In the genomic region with DNA sequence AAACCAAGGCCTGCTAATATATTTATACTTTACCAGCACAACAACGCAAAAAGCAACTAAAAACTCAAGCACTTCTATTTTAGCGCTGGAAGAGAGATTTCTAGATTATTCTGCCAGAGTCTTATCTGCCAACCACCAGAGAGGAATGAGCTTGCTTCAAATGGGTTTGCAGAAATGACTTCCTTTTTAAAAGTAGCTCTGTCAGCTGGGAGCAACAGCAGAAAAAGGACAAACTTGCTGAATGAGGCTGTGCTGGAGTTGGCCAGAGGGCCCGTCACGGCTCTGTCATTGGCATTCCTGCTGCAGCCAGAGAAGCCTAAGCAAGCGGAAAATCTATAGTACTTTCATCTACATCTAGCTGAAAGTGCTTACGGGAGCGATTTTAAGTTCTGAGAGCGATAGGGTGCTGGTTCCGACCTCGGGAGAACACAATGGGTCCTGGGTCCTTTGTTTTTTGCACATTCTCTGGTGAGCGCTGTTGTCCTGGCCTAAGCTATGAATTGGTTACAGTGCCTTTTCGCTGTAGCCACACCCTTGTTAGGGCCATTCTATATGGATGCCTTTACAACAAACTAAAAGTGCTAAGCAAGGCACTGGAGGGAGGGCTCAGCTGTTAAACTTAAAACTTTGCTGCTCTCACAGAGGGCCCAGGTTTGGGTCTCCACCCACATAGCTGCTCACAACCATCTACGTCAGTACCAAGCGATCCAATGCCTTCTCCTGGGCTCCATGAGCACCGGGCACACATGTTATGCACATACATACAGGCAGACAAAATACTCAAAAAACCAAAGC, we compare ENCODE assay signal across 21 mouse cellular contexts. TPM values are rescaled to one million over a fixed set of nuclear protein-coding genes. Genes with fewer than 3 reads are reported as not detected.
DNase-seq lines count a peak whose midpoint lies in the region; ATAC-seq and TF ChIP-seq lines count a peak whose summit lies in the region.
"Had no signal": no experiment of that assay in that cellular context is flagged by ENCODE, and none has a peak within 500 bp of the region (broad histone marks: within the 10 kb centered on the region; RNA-seq: fewer than 3 reads in every experiment).

No protein-coding gene starts in this region.

- peaks cover 4% of the 10 kb centered on the region; the same call in 1 of the 2 replicates for H3K9me3 ChIP-seq in heart, embryonic 13.5 days
- H3K9me3 ChIP-seq in heart, embryonic 11.5 days (replicated peaks; ENCODE audit: control insufficient read depth, low read length), result no peaks in the 10 kb centered on the region
- peaks cover 4% of the 10 kb centered on the region; the same call in 1 of the 2 replicates for H3K9me3 ChIP-seq in E14TG2a.4 (ENCODE audit: low read length)
- H3K9me3 ChIP-seq: forebrain, embryonic 13.5 days; heart, embryonic 15.5 days; hindbrain, embryonic 10.5 days; neural tube, embryonic 13.5 days had no signal

- DNase-seq in layer of hippocampus, adult 18-20 months (ENCODE audit: low spot score in 2 of 2), result no peak
- DNase-seq in c-Kit-positive CD71-positive TER-119-positive erythroid progenitor cells, embryonic 14.5 days (ENCODE audit: low spot score), result no peak
- DNase-seq: adrenal gland, postnatal 10 days; cerebellum, adult 11-12 months; cerebellum, postnatal 25 days; gastrocnemius, postnatal 10 days; spleen, adult 18-20 months; thymus, postnatal 36 days had no signal

- H3K27ac ChIP-seq in heart, embryonic 13.5 days (replicated peaks), result no peak overlapping the region
- no peak overlapping the region for H3K27ac ChIP-seq in heart, embryonic 11.5 days (ENCODE audit: low read depth, low read length)
- H3K27ac ChIP-seq in macrophage, result peak overlapping the region; percentile 53
- H3K27ac ChIP-seq: forebrain, embryonic 13.5 days; heart, embryonic 15.5 days; hindbrain, embryonic 10.5 days; hindbrain, postnatal 0 days; midbrain, embryonic 10.5 days; neural tube, embryonic 13.5 days had no signal

- H3K4me1 ChIP-seq in heart, embryonic 13.5 days, result no peaks in the 10 kb centered on the region; the same call in 1 of the 2 replicates
- no peaks in the 10 kb centered on the region for H3K4me1 ChIP-seq in heart, embryonic 11.5 days (ENCODE audit: control insufficient read depth, insufficient read depth, low read length)
- H3K4me1 ChIP-seq in E14TG2a.4 (replicated peaks; ENCODE audit: low read depth, low read length), result peaks cover 31% of the 10 kb centered on the region
- H3K4me1 ChIP-seq: forebrain, embryonic 13.5 days; neural tube, embryonic 13.5 days had no signal

- H3K9ac ChIP-seq in heart, embryonic 13.5 days, result 0 out of 2 replicates have a peak overlapping the region, but pooled peaks have one; percentile 29
- no peak overlapping the region for H3K9ac ChIP-seq in heart, embryonic 11.5 days (ENCODE audit: low read depth, low read length)
- H3K9ac ChIP-seq: forebrain, embryonic 13.5 days; heart, embryonic 15.5 days; neural tube, embryonic 13.5 days had no signal

- no peak for ATAC-seq in heart, embryonic 13.5 days (ENCODE audit: extremely low read depth, insufficient number of reproducible peaks, low FRiP score, low TSS enrichment)
- ATAC-seq in heart, embryonic 11.5 days (replicated peaks; ENCODE audit: insufficient number of reproducible peaks, low FRiP score, low TSS enrichment), result no peak
- ATAC-seq in common myeloid progenitor, adult 5-6 weeks (replicated peaks; ENCODE audit: low read depth, poor library complexity, severe bottlenecking), result 0 out of 2 replicates have a peak, but pooled peaks have one; percentile 45
- ATAC-seq: forebrain, embryonic 13.5 days; hindbrain, postnatal 0 days; intestine, postnatal 0 days had no signal

- TF ChIP-seq CTCF in E14TG2a.4 (conservative IDR thresholded peaks at IDR 0.05; ENCODE audit: low read length), result no peak

- no peaks in the 10 kb centered on the region for H3K27me3 ChIP-seq in heart, embryonic 13.5 days (replicated peaks)
- no peaks in the 10 kb centered on the region for H3K27me3 ChIP-seq in heart, embryonic 11.5 days (ENCODE audit: control insufficient read depth, insufficient read depth, low read length)
- peaks cover 4% of the 10 kb centered on the region; the same call in 1 of the 2 replicates for H3K27me3 ChIP-seq in E14TG2a.4 (ENCODE audit: insufficient read depth, low read length)
- H3K27me3 ChIP-seq: CH12.LX; forebrain, embryonic 13.5 days; heart, embryonic 15.5 days; neural tube, embryonic 13.5 days had no signal

- no peak overlapping the region for H3K4me2 ChIP-seq in heart, embryonic 13.5 days
- H3K4me2 ChIP-seq in heart, embryonic 11.5 days, result no peak overlapping the region
- H3K4me2 ChIP-seq: forebrain, embryonic 13.5 days; heart, embryonic 15.5 days; neural tube, embryonic 13.5 days had no signal

- H3K4me3 ChIP-seq in heart, embryonic 13.5 days, result no peak overlapping the region
- H3K4me3 ChIP-seq in heart, embryonic 11.5 days (ENCODE audit: low read depth, low read length), result no peak overlapping the region
- H3K4me3 ChIP-seq in E14TG2a.4 (replicated peaks; ENCODE audit: low read length) (0 out of 2 replicates have a peak overlapping the region, but pooled peaks have one; percentile 26), macrophage (ENCODE audit: inconsistent target) (no peak overlapping the region)
- H3K4me3 ChIP-seq: forebrain, embryonic 13.5 days; heart, embryonic 15.5 days; hindbrain, embryonic 10.5 days; midbrain, embryonic 10.5 days; neural tube, embryonic 13.5 days had no signal

- no peaks in the 10 kb centered on the region for H3K79me2 ChIP-seq in macrophage (ENCODE audit: inconsistent target)

- 62% methylated on average over 15 of the region's 15 CpGs for WGBS in heart, embryonic 13.5 days
- WGBS in heart, embryonic 11.5 days (ENCODE audit: insufficient replicate concordance), result 61% methylated on average over 15 of the region's 15 CpGs
- WGBS in macrophage (ENCODE audit: missing documents), result 71% methylated on average over 14 of the region's 15 CpGs

- H3K36me3 ChIP-seq in heart, embryonic 13.5 days, result no peaks in the 10 kb centered on the region
- no peaks in the 10 kb centered on the region for H3K36me3 ChIP-seq in heart, embryonic 11.5 days (ENCODE audit: control insufficient read depth, insufficient read depth, low read length)
- no peaks in the 10 kb centered on the region for H3K36me3 ChIP-seq in E14TG2a.4 (ENCODE audit: insufficient read depth, low read length)
- H3K36me3 ChIP-seq in macrophage (ENCODE audit: inconsistent target), result no peaks in the 10 kb centered on the region
- H3K36me3 ChIP-seq: heart, embryonic 15.5 days; hindbrain, embryonic 10.5 days; midbrain, embryonic 10.5 days; neural tube, embryonic 13.5 days had no signal

RNA-seq across cellular contexts. Expression of gene Otud7b, which starts 21.4 kb away (rescaled TPM):
- polyA plus RNA-seq in heart, embryonic 13.5 days (2015; fragmentation: Nextera tagmentation; extraction: Ambion mirVana), result 14.9 and 17.2 TPM in 2 replicates
- polyA plus RNA-seq in heart, embryonic 11.5 days (2014; fragmentation: Nextera tagmentation; extraction: Ambion mirVana), result 8.7 and 9.3 TPM in 2 replicates
- total RNA-seq in common myeloid progenitor, adult 5-6 weeks (2017), result 10.9 and 11.8 TPM in 2 replicates
- total RNA-seq in macrophage (2018; cell fraction: chromatin; rRNA removed), result 100 to 1,000 TPM in 2 of 26 experiments, 10 to 100 TPM in 24; 22.7 to 133 (median 45.4) TPM
- 10 to 100 TPM in 25 of 26 experiments, 1 to 10 TPM in 1; 9.8 to 27.5 (median 15.3) TPM for total RNA-seq in macrophage (2018; cell fraction: cytosol; rRNA removed)
- 10 to 100 TPM; 15.6 to 56.0 (median 25.7) TPM for total RNA-seq in macrophage (2018; cell fraction: nucleus; rRNA removed)
- 9.7 to 10.5 TPM (median 10.4 TPM) in 3 replicates for polyA plus RNA-seq in macrophage (2018)
- 10 to 100 TPM; 40.1 to 40.8 TPM for total RNA-seq in layer of hippocampus, adult 18-20 months (2021)

RNA-seq across cellular contexts. Expression of gene Vps45, which starts 24.6 kb away (rescaled TPM):
- polyA plus RNA-seq in heart, embryonic 13.5 days (2015; fragmentation: Nextera tagmentation; extraction: Ambion mirVana), result 33.6 and 34.9 TPM in 2 replicates
- 20.4 and 23.9 TPM in 2 replicates for polyA plus RNA-seq in heart, embryonic 11.5 days (2014; fragmentation: Nextera tagmentation; extraction: Ambion mirVana)
- total RNA-seq in common myeloid progenitor, adult 5-6 weeks (2017), result 19.6 and 35.9 TPM in 2 replicates
- total RNA-seq in macrophage (2018; cell fraction: chromatin; rRNA removed), result 10 to 100 TPM in 25 of 26 experiments, 1 to 10 TPM in 1; 10.0 to 70.7 (median 32.2) TPM
- total RNA-seq in macrophage (2018; cell fraction: cytosol; rRNA removed), result 10 to 100 TPM; 16.1 to 37.6 (median 25.1) TPM
- 10 to 100 TPM; 10.6 to 63.5 (median 24.8) TPM for total RNA-seq in macrophage (2018; cell fraction: nucleus; rRNA removed)
- 18.6 to 31.7 TPM (median 25.9 TPM) in 3 replicates for polyA plus RNA-seq in macrophage (2018)
- total RNA-seq in layer of hippocampus, adult 18-20 months (2021), result 10 to 100 TPM; 43.7 to 45.6 TPM
